Mouse (Mus musculus) neural tube, embryonic 15.5 days (tissue): Measurements from ENCODE around the gene Rtl10. TPM values are rescaled to one million over a fixed set of nuclear protein-coding genes. Genes with fewer than 3 reads are reported as not detected.

Source experiments
- ATAC-seq: fragments of 200-750 bp; cut with Nextera tagmentation; 2 replicates; pipeline ENCODE4 v1.8.0; 2017; ENCODE audit warnings: mild to moderate bottlenecking, moderate TSS enrichment, moderate library complexity; ENCODE audit not compliant: low FRiP score
- H3K27ac ChIP-seq: fragments of 300-500 bp; sonication (generic); replicated peaks from 2 replicates; pipeline ENCODE4 v1.5.1; 2015; ENCODE audit warnings: mild to moderate bottlenecking, inconsistent platforms
- H3K27me3 ChIP-seq: fragments of 300-500 bp; sonication (generic); replicated peaks from 2 replicates; pipeline ENCODE4 v1.6.1; 2015; ENCODE audit warnings: inconsistent platforms
- H3K36me3 ChIP-seq: fragments of 300-500 bp; sonication (generic); 2 replicates; pipeline ENCODE4 v1.6.1; 2015; ENCODE audit warnings: inconsistent platforms
- H3K4me1 ChIP-seq: fragments of 300-500 bp; sonication (generic); 2 replicates; pipeline ENCODE4 v1.6.1; 2015; ENCODE audit warnings: inconsistent platforms
- H3K4me2 ChIP-seq: fragments of 300-500 bp; sonication (generic); 2 replicates; pipeline ENCODE4 v1.6.1; 2015; ENCODE audit warnings: inconsistent platforms, mild to moderate bottlenecking, moderate library complexity
- H3K4me3 ChIP-seq: fragments of 300-500 bp; sonication (generic); replicated peaks from 2 replicates; pipeline ENCODE4 v1.5.1; 2015; ENCODE audit warnings: mild to moderate bottlenecking, inconsistent platforms
- H3K9ac ChIP-seq: fragments of 300-500 bp; sonication (generic); replicated peaks from 2 replicates; pipeline ENCODE4 v1.6.1; 2015; ENCODE audit warnings: mild to moderate bottlenecking, inconsistent platforms
- H3K9me3 ChIP-seq: fragments of 300-500 bp; sonication (generic); replicated peaks from 2 replicates; pipeline ENCODE4 v1.6.1; 2016; ENCODE audit warnings: inconsistent platforms
- WGBS: fragments of 180-500 bp; shearing (Covaris S2); methylation state at CpG from one replicate; pipeline ENCODE4 v1.1.7; 2015; ENCODE audit warnings: mixed read lengths; 5-methylcytosine and 5-hydroxymethylcytosine counted together
- polyA plus RNA-seq: library from polyadenylated mRNA; unstranded; fragments of >200 nt; fragmentation: Nextera tagmentation; extraction: Ambion mirVana; gene quantifications from 2 replicates; pipeline ENCODE4 v1.2.1, GENCODE M21; 2015

The Rtl10 gene
- polyA plus RNA-seq, 1 experiment from 2014 or later: 3.1 TPM

- Histone ChIP-seq H3K9me3 (no peaks in the 10 kb centered on the region), H3K36me3 (no peaks in the 10 kb centered on the region), H3K9ac (no peak overlapping the region), H3K4me3 (no peak overlapping the region), H3K27ac (no peak overlapping the region), H3K27me3 (0 out of 2 replicates have a peak, but pooled peaks cover 9% of the 10 kb centered on the region), H3K4me2 (no peak overlapping the region), H3K4me1 (peaks cover 20% of the 10 kb centered on the region)
- ATAC-seq: no peak
- 59% methylated on average over 8 of the region's 8 CpGs for WGBS
Observed at GRCm38 (mm10) chr16:18462598-18462997, 36.1 kb upstream of the Rtl10 start.

DNA sequence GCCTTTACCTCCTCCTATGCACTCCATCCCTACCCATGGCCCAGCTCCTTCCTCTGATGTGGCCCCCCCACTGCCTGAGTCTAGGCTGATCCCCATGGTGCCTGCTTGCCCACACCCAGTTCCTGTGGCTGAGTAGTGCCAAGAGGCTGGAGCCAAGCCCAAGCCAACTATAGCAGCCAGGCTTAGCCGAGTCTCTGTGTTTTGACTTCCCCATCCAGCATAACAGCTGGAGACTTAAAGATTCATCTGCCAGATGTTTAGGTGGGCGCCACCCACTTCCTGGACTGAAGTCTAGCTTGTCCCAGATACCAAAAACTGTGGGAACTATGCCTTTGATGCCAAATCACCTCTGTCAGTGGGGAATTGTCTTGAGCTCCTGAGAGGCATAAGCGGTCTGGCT lies 34.4 kb upstream of the Rtl10 start:
- no peak overlapping the region for H3K4me2 ChIP-seq
- H3K9me3 ChIP-seq: no peaks in the 10 kb centered on the region
- 87% methylated on average over 3 of the region's 3 CpGs for WGBS
- H3K36me3 ChIP-seq: peaks cover 6% of the 10 kb centered on the region; the same call in 1 of the 2 replicates
- no peak overlapping the region for H3K27ac ChIP-seq
- ATAC-seq: no peak
- no peak overlapping the region for H3K4me3 ChIP-seq
- peaks cover 15% of the 10 kb centered on the region for H3K4me1 ChIP-seq
- H3K27me3 ChIP-seq: 0 out of 2 replicates have a peak, but pooled peaks cover 7% of the 10 kb centered on the region
- H3K9ac ChIP-seq: no peak overlapping the region

GRCm38 (mm10) chr16:18470829-18471228 lies 27.9 kb upstream of the Rtl10 start:
- no peak for ATAC-seq

DNA sequence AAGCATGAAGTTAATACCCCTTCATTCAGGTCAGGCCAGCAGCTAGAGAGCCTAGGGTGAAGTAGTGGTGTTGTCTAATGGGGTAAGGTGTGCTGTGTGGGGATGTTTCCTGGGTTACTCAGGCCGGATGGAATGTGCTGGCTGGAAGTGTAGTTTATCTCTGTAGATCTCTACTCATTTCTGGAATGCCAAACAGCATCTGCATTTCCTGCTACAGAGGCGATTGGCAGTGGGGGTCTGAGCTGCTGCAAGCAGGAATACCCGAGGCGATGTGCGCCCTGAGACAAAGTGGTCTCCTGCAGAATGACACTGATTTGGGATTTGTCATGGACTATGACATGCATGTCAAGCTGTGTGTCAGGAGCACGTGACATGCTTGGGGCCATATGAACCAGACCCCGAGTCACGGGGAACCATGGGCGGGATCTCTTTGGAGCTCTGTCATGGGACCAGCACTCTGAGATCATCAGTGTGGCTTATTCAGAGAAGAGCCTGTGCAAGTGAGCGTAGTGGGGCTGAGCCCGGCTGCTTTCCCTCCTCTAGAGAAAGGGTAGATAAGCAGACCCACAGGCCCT lies 27.2 kb upstream of the Rtl10 start:
- H3K4me3 ChIP-seq: no peak overlapping the region
- 86% methylated on average over 11 of the region's 11 CpGs for WGBS
- no peak for ATAC-seq
- H3K27me3 ChIP-seq: no peaks in the 10 kb centered on the region
- H3K27ac ChIP-seq: no peak overlapping the region
- H3K4me1 ChIP-seq: no peaks in the 10 kb centered on the region
- H3K9me3 ChIP-seq: no peaks in the 10 kb centered on the region
- H3K9ac ChIP-seq: no peak overlapping the region
- H3K4me2 ChIP-seq: no peak overlapping the region
- H3K36me3 ChIP-seq: peaks cover 17% of the 10 kb centered on the region; the same call in 1 of the 2 replicates

More at GRCm38 (mm10) chr16:18470829-18471228, 27.9 kb upstream of the Rtl10 start:
- Histone ChIP-seq H3K9me3 (no peaks in the 10 kb centered on the region), H3K4me1 (no peaks in the 10 kb centered on the region), H3K27me3 (no peaks in the 10 kb centered on the region), H3K27ac (no peak overlapping the region), H3K9ac (no peak overlapping the region), H3K36me3 (peaks cover 17% of the 10 kb centered on the region; the same call in 1 of the 2 replicates), H3K4me2 (no peak overlapping the region), H3K4me3 (no peak overlapping the region)
- 26% methylated on average over 1 of the region's 1 CpGs for WGBS

- peaks cover 17% of the 10 kb centered on the region; the same call in 1 of the 2 replicates for H3K36me3 ChIP-seq
- H3K4me2 ChIP-seq: no peak overlapping the region
- no peak overlapping the region for H3K4me3 ChIP-seq
- H3K9me3 ChIP-seq: no peaks in the 10 kb centered on the region
- no peak for ATAC-seq
- H3K4me1 ChIP-seq: no peaks in the 10 kb centered on the region
- H3K9ac ChIP-seq: no peak overlapping the region
- H3K27me3 ChIP-seq: no peaks in the 10 kb centered on the region
- no peak overlapping the region for H3K27ac ChIP-seq
- 86% methylated on average over 6 of the region's 6 CpGs for WGBS
Observed at GRCm38 (mm10) chr16:18471976-18472375, 26.7 kb upstream of the Rtl10 start.

DNA sequence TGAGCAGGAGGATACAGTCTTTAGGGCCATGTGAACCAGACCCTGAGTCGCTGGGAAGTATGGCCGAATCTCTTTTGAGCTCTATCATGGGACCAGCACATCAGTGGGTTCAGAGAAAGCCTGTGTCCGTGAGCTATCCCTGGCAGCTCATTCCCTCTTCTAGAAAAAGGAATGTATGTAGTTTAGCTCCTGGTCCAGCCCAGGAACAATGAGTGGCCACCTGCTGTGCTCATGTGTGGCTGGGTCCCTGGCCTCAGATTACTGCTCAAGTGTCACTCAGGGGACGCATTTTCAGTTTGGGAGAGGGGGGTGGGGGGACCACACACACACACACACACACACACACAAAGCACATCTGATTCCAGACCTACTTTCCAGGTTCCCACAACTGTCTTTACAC lies 26.3 kb upstream of the Rtl10 start:
- no peak overlapping the region for H3K27ac ChIP-seq
- WGBS: 67% methylated on average over 4 of the region's 4 CpGs
- no peak for ATAC-seq

DNA sequence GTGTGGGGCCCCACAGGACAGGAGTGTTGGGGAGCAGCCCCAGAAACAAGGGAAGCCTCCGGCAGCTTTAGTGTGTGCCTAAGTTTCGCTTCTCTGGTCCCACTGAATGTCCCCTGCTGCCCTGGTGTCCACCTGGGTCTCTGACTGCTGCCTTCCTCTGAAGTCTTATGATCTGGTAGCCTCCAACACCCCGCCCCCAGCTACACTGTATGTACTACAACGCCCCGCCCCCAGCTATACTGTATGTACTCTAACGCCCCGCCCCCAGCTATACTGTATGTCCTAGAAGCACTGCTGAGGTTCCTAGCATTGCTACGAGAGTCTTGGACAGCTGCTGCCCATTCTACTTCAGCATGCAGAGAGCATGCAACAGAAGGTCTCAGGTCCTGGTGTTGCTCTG lies 25.7 kb upstream of the Rtl10 start:
- Histone ChIP-seq H3K9me3 (no peaks in the 10 kb centered on the region), H3K4me3 (no peak overlapping the region), H3K4me1 (no peaks in the 10 kb centered on the region), H3K4me2 (no peak overlapping the region), H3K27ac (no peak overlapping the region), H3K27me3 (no peaks in the 10 kb centered on the region), H3K36me3 (peaks cover 17% of the 10 kb centered on the region; the same call in 1 of the 2 replicates), H3K9ac (no peak overlapping the region)
- WGBS: 94% methylated on average over 8 of the region's 8 CpGs
- no peak for ATAC-seq

More for the DNA sequence above, 26.3 kb upstream of the Rtl10 start:
- Histone ChIP-seq H3K4me2 (no peak overlapping the region), H3K4me3 (no peak overlapping the region), H3K4me1 (no peaks in the 10 kb centered on the region), H3K9me3 (no peaks in the 10 kb centered on the region), H3K9ac (no peak overlapping the region), H3K27me3 (no peaks in the 10 kb centered on the region), H3K36me3 (peaks cover 17% of the 10 kb centered on the region; the same call in 1 of the 2 replicates)

- Histone ChIP-seq H3K4me2 (no peak overlapping the region), H3K27ac (no peak overlapping the region), H3K4me3 (no peak overlapping the region), H3K4me1 (no peaks in the 10 kb centered on the region), H3K27me3 (no peaks in the 10 kb centered on the region), H3K36me3 (peaks cover 12% of the 10 kb centered on the region; the same call in 1 of the 2 replicates), H3K9ac (no peak overlapping the region), H3K9me3 (no peaks in the 10 kb centered on the region)
- ATAC-seq: no peak
- 90% methylated on average over 2 of the region's 2 CpGs for WGBS
Observed at GRCm38 (mm10) chr16:18474021-18474420, 24.7 kb upstream of the Rtl10 start.

DNA sequence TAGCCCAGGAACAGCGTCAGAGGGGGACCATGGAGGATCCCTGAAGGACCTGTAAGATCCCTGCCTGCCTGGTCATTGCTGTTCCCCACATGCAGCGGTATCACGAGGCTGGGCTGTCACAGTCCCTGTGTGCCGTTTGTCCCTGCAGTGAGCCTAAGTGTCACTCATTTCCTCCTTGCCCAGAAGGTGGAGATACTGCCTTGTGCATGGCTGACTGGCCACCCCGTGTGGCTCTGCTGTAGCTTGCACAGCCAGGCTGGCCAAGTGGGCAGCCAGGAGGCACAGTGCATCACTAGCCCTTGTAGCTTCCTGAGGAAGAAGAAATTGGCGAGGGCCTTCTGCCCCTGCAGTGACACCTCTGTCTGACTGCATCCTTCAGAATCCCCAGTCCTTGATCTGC lies 20.7 kb upstream of the Rtl10 start:
- Histone ChIP-seq H3K27me3 (no peaks in the 10 kb centered on the region), H3K4me3 (no peak overlapping the region), H3K36me3 (no peaks in the 10 kb centered on the region), H3K27ac (no peak overlapping the region), H3K4me2 (no peak overlapping the region), H3K4me1 (no peaks in the 10 kb centered on the region), H3K9me3 (no peaks in the 10 kb centered on the region), H3K9ac (no peak overlapping the region)
- no peak for ATAC-seq
- 72% methylated on average over 6 of the region's 6 CpGs for WGBS

DNA sequence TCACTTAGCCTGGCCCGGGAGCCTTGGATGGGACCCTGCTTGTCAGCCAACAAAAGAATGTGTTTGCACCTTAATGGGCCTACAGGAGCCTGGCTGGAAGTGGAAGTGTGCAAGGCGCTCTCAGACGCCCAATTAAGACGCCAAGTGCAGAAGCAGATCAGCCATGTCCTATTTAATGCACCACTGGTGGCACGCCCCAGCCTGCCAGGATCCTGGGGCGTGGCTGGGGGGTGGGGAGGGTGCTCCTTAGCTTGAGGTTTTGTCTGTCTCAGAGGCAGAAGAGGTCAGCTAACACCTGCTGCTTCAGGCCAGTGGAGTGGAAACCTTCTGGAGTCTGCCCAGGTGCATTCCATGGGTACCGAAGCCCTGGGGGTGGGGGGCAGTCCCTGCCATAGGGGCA lies 19.0 kb upstream of the Rtl10 start:
- H3K27me3 ChIP-seq: no peaks in the 10 kb centered on the region
- no peak overlapping the region for H3K27ac ChIP-seq

DNA sequence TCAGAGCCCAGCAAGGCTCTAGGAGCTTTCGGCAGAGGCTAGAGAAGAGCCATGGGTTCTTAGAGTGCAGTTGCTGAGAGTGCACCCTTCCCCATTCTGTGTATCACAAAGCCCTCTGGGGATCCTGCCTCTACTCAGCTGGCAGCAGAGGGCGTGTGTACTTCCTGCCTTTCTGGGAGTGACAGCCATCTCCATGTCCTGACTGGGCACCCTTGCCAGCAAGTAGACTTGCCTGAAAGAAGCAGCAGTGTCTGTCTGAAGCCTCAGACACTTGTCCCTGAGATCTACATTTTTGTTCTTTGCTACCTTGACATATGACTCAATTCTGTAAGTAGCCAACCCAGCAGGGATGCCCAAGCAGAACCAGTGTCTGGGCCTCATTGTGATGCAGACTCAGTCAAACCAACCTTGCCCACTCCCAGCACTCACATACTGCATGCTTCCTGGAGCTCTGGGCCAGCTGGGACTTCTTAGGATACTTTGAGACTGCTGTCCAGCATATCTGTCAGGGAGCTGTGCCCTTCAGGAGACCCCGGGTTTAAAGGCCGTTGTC lies 17.7 kb upstream of the Rtl10 start:
- WGBS: 72% methylated on average over 4 of the region's 4 CpGs
- no peak overlapping the region for H3K9ac ChIP-seq
- no peak overlapping the region for H3K27ac ChIP-seq
- peaks cover 6% of the 10 kb centered on the region; the same call in 1 of the 2 replicates for H3K4me1 ChIP-seq
- no peaks in the 10 kb centered on the region for H3K36me3 ChIP-seq
- no peak for ATAC-seq
- H3K9me3 ChIP-seq: no peaks in the 10 kb centered on the region
- no peak overlapping the region for H3K4me3 ChIP-seq
- H3K4me2 ChIP-seq: no peak overlapping the region
- H3K27me3 ChIP-seq: no peaks in the 10 kb centered on the region

More for the DNA sequence above, 19.0 kb upstream of the Rtl10 start:
- WGBS: 37% methylated on average over 7 of the region's 7 CpGs
- no peak for ATAC-seq
- H3K9me3 ChIP-seq: no peaks in the 10 kb centered on the region
- H3K9ac ChIP-seq: no peak overlapping the region
- H3K4me2 ChIP-seq: no peak overlapping the region
- no peaks in the 10 kb centered on the region for H3K36me3 ChIP-seq
- peaks cover 4% of the 10 kb centered on the region; the same call in 1 of the 2 replicates for H3K4me1 ChIP-seq
- no peak overlapping the region for H3K4me3 ChIP-seq

DNA sequence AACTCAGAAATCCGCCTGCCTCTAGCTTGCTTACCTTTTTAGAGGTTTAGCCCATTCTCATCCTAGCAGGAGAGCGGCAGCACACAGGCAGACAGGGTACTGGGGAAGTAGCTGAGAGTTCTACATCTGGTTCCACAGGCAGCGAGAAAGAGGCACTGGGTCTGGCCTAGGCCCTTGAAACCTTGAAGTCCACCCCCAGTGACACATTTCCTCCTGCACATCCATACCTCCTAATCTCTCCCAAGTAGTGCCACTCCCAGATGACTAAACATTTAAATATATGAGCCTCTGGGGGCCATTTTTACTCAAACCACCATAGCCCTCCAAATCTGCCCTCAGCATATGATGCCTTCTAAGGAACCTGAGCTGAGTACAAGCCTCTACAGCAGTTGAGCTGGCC lies 16.3 kb upstream of the Rtl10 start:
- WGBS: 96% methylated on average over 3 of the region's 3 CpGs
- H3K27me3 ChIP-seq: no peaks in the 10 kb centered on the region
- no peak overlapping the region for H3K27ac ChIP-seq
- no peak overlapping the region for H3K4me2 ChIP-seq
- H3K4me3 ChIP-seq: no peak overlapping the region
- H3K9me3 ChIP-seq: no peaks in the 10 kb centered on the region
- H3K4me1 ChIP-seq: peaks cover 6% of the 10 kb centered on the region; the same call in 1 of the 2 replicates
- no peak overlapping the region for H3K9ac ChIP-seq
- ATAC-seq: no peak
- H3K36me3 ChIP-seq: no peaks in the 10 kb centered on the region
